Mouse (Mus musculus) forebrain, embryonic 16.5 days (tissue): ENCODE results near the gene Med16. TPM values are rescaled to one million over a fixed set of nuclear protein-coding genes. Genes with fewer than 3 reads are reported as not detected.

ENCODE experiments used
- ATAC-seq: fragments of 200-750 bp; cut with Nextera tagmentation; 2 replicates; pipeline ENCODE4 v1.8.0; 2017; ENCODE audit warnings: mild to moderate bottlenecking, moderate library complexity
- H3K27ac ChIP-seq: fragments of 300-500 bp; sonication (generic); 2 replicates; pipeline ENCODE4 v1.5.1; 2014; ENCODE audit warnings: low read length, control low read depth
- H3K27me3 ChIP-seq: fragments of 300-500 bp; sonication (generic); replicated peaks from 2 replicates; pipeline ENCODE4 v1.6.1; 2014; ENCODE audit warnings: low read length; ENCODE audit not compliant: control insufficient read depth, insufficient read depth
- H3K36me3 ChIP-seq: fragments of 300-500 bp; sonication (generic); 2 replicates; pipeline ENCODE4 v1.6.1; 2014; ENCODE audit not compliant: control insufficient read depth, insufficient read depth
- H3K4me1 ChIP-seq: fragments of 300-500 bp; sonication (generic); replicated peaks from 2 replicates; pipeline ENCODE4 v1.6.1; 2014; ENCODE audit warnings: low read length; ENCODE audit not compliant: control insufficient read depth, insufficient read depth
- H3K4me2 ChIP-seq: fragments of 300-500 bp; sonication (generic); 2 replicates; pipeline ENCODE4 v1.6.1; 2014; ENCODE audit warnings: mild to moderate bottlenecking, low read length, control low read depth
- H3K4me3 ChIP-seq: fragments of 300-500 bp; sonication (generic); replicated peaks from 2 replicates; pipeline ENCODE4 v1.5.1; 2014; ENCODE audit warnings: mild to moderate bottlenecking, low read length, control low read depth
- H3K9ac ChIP-seq: fragments of 300-500 bp; sonication (generic); replicated peaks from 2 replicates; pipeline ENCODE4 v1.6.1; 2014; ENCODE audit warnings: low read depth, low read length, control low read depth
- H3K9me3 ChIP-seq: fragments of 300-500 bp; sonication (generic); 2 replicates; pipeline ENCODE4 v1.6.1; 2016; ENCODE audit warnings: low read length; ENCODE audit not compliant: control insufficient read depth
- WGBS: fragments of 180-500 bp; shearing (Covaris S2); extraction: QIAGEN DNeasy Blood & Tissue Kit; methylation state at CpG from one replicate; pipeline ENCODE4 v1.1.7; 2014; 5-methylcytosine and 5-hydroxymethylcytosine counted together
- microRNA-seq: library from miRNA; unstranded; fragments of <30 nt; microRNA quantifications from one replicate; pipeline ENCODE4, GENCODE M21; 2017
- polyA plus RNA-seq: library from polyadenylated mRNA; unstranded; fragments of >200 nt; fragmentation: Nextera tagmentation; extraction: Ambion mirVana; gene quantifications from 2 replicates; pipeline ENCODE4 v1.2.1, GENCODE M21; 2015

Gene Med16
- polyA plus RNA-seq, 1 experiment from 2014 or later, result 54.0 TPM

- no peak overlapping the region for H3K27ac ChIP-seq
- H3K4me2 ChIP-seq, result no peak overlapping the region
- peaks cover 7% of the 10 kb centered on the region for H3K4me1 ChIP-seq
- no peak for ATAC-seq
- no peak overlapping the region for H3K4me3 ChIP-seq
- WGBS, result 73% methylated on average over 5 of the region's 5 CpGs
- no peak overlapping the region for H3K9ac ChIP-seq
- H3K27me3 ChIP-seq, result no peaks in the 10 kb centered on the region
- no peaks in the 10 kb centered on the region for H3K36me3 ChIP-seq
- no peaks in the 10 kb centered on the region for H3K9me3 ChIP-seq
Measured at GRCm38 (mm10) chr10:79846553-79846952, 62.2 kb downstream of the Med16 start.

Small RNA genes lying within 50 kb of the gene (microRNA-seq; reads per million reads assigned to microRNA genes)
- gene Mir6910, result not detected

Other genes starting within 250 kb of the Med16 start
- gene Madcam1, start 244.4 kb downstream of the Med16 start, polyA plus RNA-seq, result 0.57 and 1.0 TPM in 2 replicates
- gene Tpgs1, start 239.6 kb downstream of the Med16 start, polyA plus RNA-seq, result 75.9 and 76.6 TPM in 2 replicates
- gene Cdc34, start 226.7 kb downstream of the Med16 start, polyA plus RNA-seq, result 61.1 and 71.1 TPM in 2 replicates
- gene Gzmm, start 219.9 kb downstream of the Med16 start, polyA plus RNA-seq, result 1.7 and 1.8 TPM in 2 replicates
- gene Bsg, start 204.4 kb downstream of the Med16 start, polyA plus RNA-seq, result 726 and 729 TPM in 2 replicates
- gene Hcn2, start 192.3 kb downstream of the Med16 start, polyA plus RNA-seq, result 0.39 and 0.52 TPM in 2 replicates
- gene Polrmt, start 162.3 kb downstream of the Med16 start, polyA plus RNA-seq, result 47.1 and 50.0 TPM in 2 replicates
- 0.25 and 0.73 TPM in 2 replicates for gene Fgf22, start 153.8 kb downstream of the Med16 start, polyA plus RNA-seq
- 85.8 and 87.2 TPM in 2 replicates for gene Rnf126, start 142.0 kb downstream of the Med16 start, polyA plus RNA-seq
- 1.1 and 1.4 TPM in 2 replicates for gene Fstl3, start 131.7 kb downstream of the Med16 start, polyA plus RNA-seq
- gene Prss57, start 118.0 kb downstream of the Med16 start, polyA plus RNA-seq, result 0.36 and 0.62 TPM in 2 replicates
- 327 and 349 TPM in 2 replicates for gene Palm, start 115.4 kb downstream of the Med16 start, polyA plus RNA-seq
- 0.48 and 1.2 TPM in 2 replicates for gene Misp, start 87.9 kb downstream of the Med16 start, polyA plus RNA-seq
- 98.3 and 107 TPM in 2 replicates for gene Ptbp1, start 54.5 kb downstream of the Med16 start, polyA plus RNA-seq
- 12.4 and 15.3 TPM in 2 replicates for gene Prtn3, start 34.4 kb downstream of the Med16 start, polyA plus RNA-seq
- 415 and 495 TPM in 2 replicates for gene Plppr3, start 34.3 kb downstream of the Med16 start, polyA plus RNA-seq
- not detected in 2 replicates for gene Elane, start 22.7 kb downstream of the Med16 start, polyA plus RNA-seq
- not detected in 2 replicates for gene Cfd, start 18.1 kb downstream of the Med16 start, polyA plus RNA-seq
- 17.7 and 36.3 TPM in 2 replicates for gene Gm26602, start 1.9 kb upstream of the Med16 start, polyA plus RNA-seq
- 2.7 and 3.6 TPM in 2 replicates for gene Kiss1r, start 8.0 kb upstream of the Med16 start, polyA plus RNA-seq
- 289 and 309 TPM in 2 replicates for gene R3hdm4, start 12.3 kb upstream of the Med16 start, polyA plus RNA-seq
- gene Arid3a, start 18.1 kb upstream of the Med16 start, polyA plus RNA-seq, result 2.4 and 3.5 TPM in 2 replicates
- gene Wdr18, start 51.2 kb upstream of the Med16 start, polyA plus RNA-seq, result 81.8 and 97.7 TPM in 2 replicates
- gene Grin3b, start 61.8 kb upstream of the Med16 start, polyA plus RNA-seq, result 0.29 and 0.60 TPM in 2 replicates
- 12.3 and 12.8 TPM in 2 replicates for gene Tmem259, start 75.4 kb upstream of the Med16 start, polyA plus RNA-seq
- gene Cnn2, start 79.7 kb upstream of the Med16 start, polyA plus RNA-seq, result 30.5 and 31.3 TPM in 2 replicates
- 3.9 and 4.7 TPM in 2 replicates for gene Abca7, start 87.6 kb upstream of the Med16 start, polyA plus RNA-seq
- gene Arhgap45, start 107.7 kb upstream of the Med16 start, polyA plus RNA-seq, result 1.2 and 1.8 TPM in 2 replicates
- gene Polr2e, start 130.9 kb upstream of the Med16 start, polyA plus RNA-seq, result 173 and 178 TPM in 2 replicates
- gene Gpx4, start 138.2 kb upstream of the Med16 start, polyA plus RNA-seq, result 443 and 475 TPM in 2 replicates
- gene Sbno2, start 196.6 kb upstream of the Med16 start, polyA plus RNA-seq, result 13.1 and 14.9 TPM in 2 replicates
- 18.0 and 19.7 TPM in 2 replicates for gene Stk11, start 206.9 kb upstream of the Med16 start, polyA plus RNA-seq
- 404 and 433 TPM in 2 replicates for gene Atp5d, start 229.7 kb upstream of the Med16 start, polyA plus RNA-seq
- 33.0 and 44.5 TPM in 2 replicates for gene Cbarp, start 231.9 kb upstream of the Med16 start, polyA plus RNA-seq
- gene Midn, start 239.3 kb upstream of the Med16 start, polyA plus RNA-seq, result 26.5 and 30.9 TPM in 2 replicates